Mouse (Mus musculus) lung, postnatal 0 days (tissue): ENCODE measurements around the gene Kcnn1. TPM values are rescaled to one million over a fixed set of nuclear protein-coding genes. Genes with fewer than 3 reads are reported as not detected.

ENCODE experiments used
- ATAC-seq: fragments of 200-750 bp; cut with Nextera tagmentation; 2 replicates; pipeline ENCODE4 v1.8.0; 2017; ENCODE audit warnings: moderate library complexity
- DNase-seq: peaks from one replicate; pipeline ENCODE4 v3.0.0-alpha.2; 2016; ENCODE audit warnings: low spot score
- H3K27ac ChIP-seq: fragments of 300-500 bp; sonication (generic); 2 replicates; pipeline ENCODE4 v1.5.1; 2014; ENCODE audit warnings: antibody characterized with exemption, mild to moderate bottlenecking, low read length, mixed read lengths
- H3K27me3 ChIP-seq: fragments of 300-500 bp; sonication (generic); replicated peaks from 2 replicates; pipeline ENCODE4 v1.6.1; 2014; ENCODE audit warnings: low read length, mixed read lengths; ENCODE audit not compliant: insufficient read depth
- H3K36me3 ChIP-seq: fragments of 300-500 bp; sonication (generic); 2 replicates; pipeline ENCODE4 v1.6.1; 2014; ENCODE audit warnings: low read length, mixed read lengths; ENCODE audit not compliant: insufficient read depth
- H3K4me1 ChIP-seq: fragments of 300-500 bp; sonication (generic); 2 replicates; pipeline ENCODE4 v1.6.1; 2014; ENCODE audit warnings: antibody characterized with exemption, low read depth, low read length, mixed read lengths; ENCODE audit not compliant: insufficient read depth
- H3K4me2 ChIP-seq: fragments of 300-500 bp; sonication (generic); replicated peaks from 2 replicates; pipeline ENCODE4 v1.6.1; 2014; ENCODE audit warnings: low read depth, mild to moderate bottlenecking, low read length, moderate library complexity, mixed read lengths
- H3K4me3 ChIP-seq: fragments of 300-500 bp; sonication (generic); 2 replicates; pipeline ENCODE4 v1.5.1; 2014; ENCODE audit warnings: low read depth, low read length
- H3K9ac ChIP-seq: fragments of 300-500 bp; sonication (generic); replicated peaks from 2 replicates; pipeline ENCODE4 v1.6.1; 2014; ENCODE audit warnings: low read depth, mild to moderate bottlenecking
- H3K9me3 ChIP-seq: fragments of 300-500 bp; sonication (generic); 2 replicates; pipeline ENCODE4 v1.6.1; 2016; ENCODE audit warnings: low read length, mixed read lengths
- CTCF ChIP-seq: IDR thresholded peaks from 2 replicates; pipeline ENCODE4 v1.5.1; 2016; ENCODE audit warnings: antibody characterized with exemption, mild to moderate bottlenecking
- EP300 ChIP-seq: IDR thresholded peaks from 2 replicates; pipeline ENCODE4 v1.6.1; 2016; ENCODE audit warnings: antibody characterized with exemption, mild to moderate bottlenecking, control low read depth
- WGBS: fragments of 180-500 bp; shearing (Covaris S2); extraction: QIAGEN DNeasy Blood & Tissue Kit; methylation state at CpG from one replicate; pipeline ENCODE4 v1.1.7; 2014; 5-methylcytosine and 5-hydroxymethylcytosine counted together
- polyA plus RNA-seq: library from polyadenylated mRNA; unstranded; fragments of >200 nt; fragmentation: Nextera tagmentation; extraction: Ambion mirVana; gene quantifications from 2 replicates; pipeline ENCODE4 v1.2.1, GENCODE M21; 2015

Kcnn1 gene
- polyA plus RNA-seq, 1 experiment from 2014 or later, result 0.25 TPM

GRCm38 (mm10) chr8:70865350-70866000 is 2.4 kb upstream of the Kcnn1 start:
- H3K9ac ChIP-seq, result peak overlapping the region; percentile 40; the same call in 1 of the 2 replicates
- H3K27me3 ChIP-seq, result peaks cover 34% of the 10 kb centered on the region
- WGBS, result 2% methylated on average over 39 of the region's 46 CpGs
- no peaks in the 10 kb centered on the region for H3K36me3 ChIP-seq
- peak; percentile 100 for DNase-seq
- peak overlapping the region; percentile 28 for H3K27ac ChIP-seq
- H3K4me2 ChIP-seq, result peak overlapping the region; percentile 75
- peaks cover 29% of the 10 kb centered on the region for H3K4me1 ChIP-seq
- peak; percentile 93 for ATAC-seq
- no peaks in the 10 kb centered on the region for H3K9me3 ChIP-seq
- H3K4me3 ChIP-seq, result peak overlapping the region; percentile 71
- TF ChIP-seq EP300 (no peak), CTCF (no peak; the same call in 1 of the 2 replicates)

- H3K9me3 ChIP-seq, result no peaks in the 10 kb centered on the region
- WGBS, result 1% methylated on average over 24 of the region's 24 CpGs
- no peak for ATAC-seq
- peaks cover 29% of the 10 kb centered on the region for H3K4me1 ChIP-seq
- H3K27me3 ChIP-seq, result peaks cover 34% of the 10 kb centered on the region
- DNase-seq, result no peak
- no peaks in the 10 kb centered on the region for H3K36me3 ChIP-seq
- no peak overlapping the region for H3K27ac ChIP-seq
- TF ChIP-seq CTCF, result no peak
- no peak for TF ChIP-seq EP300
- peak overlapping the region; percentile 75 for H3K4me2 ChIP-seq
- H3K9ac ChIP-seq, result 0 out of 2 replicates have a peak overlapping the region, but pooled peaks have one; percentile 16
- peak overlapping the region; percentile 71 for H3K4me3 ChIP-seq
Observed at GRCm38 (mm10) chr8:70864712-70865221, 1.7 kb upstream of the Kcnn1 start.

DNA sequence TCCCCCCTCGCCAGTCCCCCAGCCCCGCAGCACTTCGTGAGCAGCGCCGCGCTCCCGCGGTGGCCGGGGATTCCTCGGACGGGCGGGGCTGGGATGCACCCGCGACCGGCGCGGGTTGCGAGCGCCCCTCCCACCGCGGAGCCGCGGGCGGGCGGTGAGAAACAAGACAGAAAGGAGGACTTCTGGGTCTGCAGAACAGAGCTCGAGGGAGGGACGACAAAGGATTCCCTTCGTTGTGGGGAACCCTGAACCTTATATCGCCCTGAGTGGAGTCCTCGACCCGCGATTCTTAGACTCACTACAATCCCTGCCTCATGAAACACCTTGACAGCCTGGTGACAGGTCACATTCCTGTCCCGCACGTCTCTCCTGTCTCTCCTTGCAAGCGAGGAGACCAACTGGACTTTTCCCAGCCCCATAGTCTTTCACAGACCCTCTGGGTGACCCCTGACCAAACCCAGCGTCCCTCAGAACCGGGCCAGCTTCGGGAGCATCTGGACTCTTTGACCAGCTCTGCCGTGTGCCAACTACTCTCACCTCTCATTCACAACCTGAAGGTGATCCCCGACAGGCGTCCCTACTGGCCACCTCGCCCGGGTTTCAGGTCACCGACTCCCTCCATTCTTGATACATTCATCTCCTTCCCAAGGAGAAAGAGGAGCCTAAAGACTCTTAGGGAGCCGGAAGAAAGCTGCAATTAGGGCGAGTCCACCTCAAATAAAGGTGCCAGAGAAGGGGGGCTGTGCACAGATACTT is 1.1 kb upstream of the Kcnn1 start:
- Histone ChIP-seq H3K4me2 (peak overlapping the region; percentile 57), H3K4me3 (peak overlapping the region; percentile 71), H3K9me3 (no peaks in the 10 kb centered on the region), H3K9ac (no peak overlapping the region), H3K4me1 (peaks cover 29% of the 10 kb centered on the region), H3K27me3 (peaks cover 34% of the 10 kb centered on the region), H3K36me3 (no peaks in the 10 kb centered on the region), H3K27ac (no peak overlapping the region)
- ATAC-seq (no peak), DNase-seq (no peak)
- WGBS, result 2% methylated on average over 42 of the region's 46 CpGs
- TF ChIP-seq EP300 (no peak), CTCF (no peak)

GRCm38 (mm10) chr8:70857516-70857915 is 5.5 kb downstream of the Kcnn1 start:
- WGBS, result 37% methylated on average over 4 of the region's 4 CpGs

GRCm38 (mm10) chr8:70856541-70857197 is 6.4 kb downstream of the Kcnn1 start:
- Histone ChIP-seq H3K4me1 (no peaks in the 10 kb centered on the region; the same call in 1 of the 2 replicates), H3K9me3 (no peaks in the 10 kb centered on the region), H3K36me3 (no peaks in the 10 kb centered on the region), H3K4me3 (peak overlapping the region; percentile 35), H3K4me2 (peak overlapping the region; percentile 79), H3K9ac (peak overlapping the region; percentile 46; the same call in 1 of the 2 replicates), H3K27ac (no peak overlapping the region), H3K27me3 (peaks cover 7% of the 10 kb centered on the region; the same call in 1 of the 2 replicates)
- 10% methylated on average over 33 of the region's 33 CpGs for WGBS
- no peak for TF ChIP-seq CTCF
- peak; percentile 90 for ATAC-seq
- DNase-seq, result peak; percentile 59

More at GRCm38 (mm10) chr8:70857516-70857915, 5.5 kb downstream of the Kcnn1 start:
- TF ChIP-seq CTCF (no peak), EP300 (no peak)
- no peak overlapping the region for H3K4me2 ChIP-seq
- no peak for DNase-seq
- H3K9me3 ChIP-seq, result no peaks in the 10 kb centered on the region
- peaks cover 15% of the 10 kb centered on the region for H3K27me3 ChIP-seq
- peaks cover under 1% of the 10 kb centered on the region; the same call in 1 of the 2 replicates for H3K4me1 ChIP-seq
- ATAC-seq, result no peak
- no peak overlapping the region for H3K9ac ChIP-seq
- no peak overlapping the region for H3K27ac ChIP-seq
- no peaks in the 10 kb centered on the region for H3K36me3 ChIP-seq
- no peak overlapping the region for H3K4me3 ChIP-seq

DNA sequence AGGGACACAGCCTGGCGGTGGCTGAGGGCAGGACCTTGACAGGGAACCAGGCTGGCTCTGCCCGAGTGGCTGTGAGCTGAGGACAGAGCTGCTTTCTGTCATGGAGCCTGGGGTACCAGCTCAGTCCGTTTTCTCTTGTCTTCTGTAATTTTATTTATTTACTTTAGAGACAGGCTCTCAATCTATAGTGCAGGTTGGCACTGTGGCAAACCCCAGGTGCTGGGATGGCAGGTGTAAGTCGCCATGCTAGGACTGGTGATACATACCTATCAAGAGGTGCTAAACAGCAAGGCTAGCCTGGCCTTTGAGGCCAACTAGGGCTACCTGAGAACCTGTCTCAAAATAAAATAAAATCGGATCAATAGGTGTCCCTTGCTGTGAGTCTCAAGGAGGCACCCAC is 7.0 kb downstream of the Kcnn1 start:
- no peaks in the 10 kb centered on the region for H3K36me3 ChIP-seq
- no peaks in the 10 kb centered on the region for H3K9me3 ChIP-seq
- H3K27me3 ChIP-seq, result 0 out of 2 replicates have a peak, but pooled peaks cover under 1% of the 10 kb centered on the region
- H3K4me3 ChIP-seq, result no peak overlapping the region
- no peak overlapping the region for H3K9ac ChIP-seq
- no peak overlapping the region for H3K4me2 ChIP-seq
- TF ChIP-seq CTCF (no peak), EP300 (no peak)
- H3K4me1 ChIP-seq, result no peaks in the 10 kb centered on the region; the same call in 1 of the 2 replicates
- ATAC-seq (no peak), DNase-seq (no peak)
- 48% methylated on average over 5 of the region's 5 CpGs for WGBS
- no peak overlapping the region for H3K27ac ChIP-seq
